Mouse (Mus musculus): ENCODE data around the gene Zfp583.
"Not testable (repeated sequence)": the region's sequence is repeated elsewhere in the genome, so short reads cannot be mapped to it uniquely, and the experiment has no call there.

The Zfp583 gene

DNA sequence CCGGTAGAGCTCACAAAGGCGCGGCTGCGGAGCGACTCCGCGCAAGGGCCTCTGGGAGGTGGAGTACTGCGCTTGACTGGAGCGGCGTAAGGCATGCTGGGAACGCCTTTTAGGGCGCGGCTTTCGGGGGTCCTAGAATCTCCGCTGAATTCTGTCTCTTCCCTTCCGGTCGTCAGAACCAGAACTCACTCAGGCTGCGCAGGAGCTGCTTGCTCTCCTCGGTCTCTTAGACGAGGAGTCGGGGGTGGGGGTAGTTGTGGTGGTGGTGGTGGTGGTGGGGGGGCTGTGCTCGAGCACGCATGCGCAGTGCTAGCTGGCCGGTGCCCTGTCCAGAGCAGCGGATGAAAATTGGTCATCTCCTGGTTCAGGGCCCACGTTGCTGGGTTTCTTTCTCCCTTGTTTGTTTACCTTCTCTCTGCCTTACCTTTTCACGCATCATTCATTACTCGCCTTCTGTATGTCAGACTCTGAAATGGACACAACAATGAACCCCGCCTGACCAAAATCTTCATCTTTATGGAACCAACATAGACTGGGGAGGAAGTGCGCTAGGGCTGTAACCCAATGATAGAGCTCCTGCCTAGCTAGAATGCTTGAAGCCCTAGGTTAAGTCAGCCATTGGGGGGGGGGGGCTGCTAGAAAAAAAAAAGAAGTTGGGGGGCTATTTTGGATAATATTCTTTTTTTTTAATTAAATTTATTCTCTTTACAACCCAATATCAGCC is at the start of gene Zfp583:
TSS of gene Zfp583 (minus strand) at position 53 of the 724 bp plus-strand sequence.
- in situ Hi-C loops (cut with MboI, MseI) = no loop called here

DNA sequence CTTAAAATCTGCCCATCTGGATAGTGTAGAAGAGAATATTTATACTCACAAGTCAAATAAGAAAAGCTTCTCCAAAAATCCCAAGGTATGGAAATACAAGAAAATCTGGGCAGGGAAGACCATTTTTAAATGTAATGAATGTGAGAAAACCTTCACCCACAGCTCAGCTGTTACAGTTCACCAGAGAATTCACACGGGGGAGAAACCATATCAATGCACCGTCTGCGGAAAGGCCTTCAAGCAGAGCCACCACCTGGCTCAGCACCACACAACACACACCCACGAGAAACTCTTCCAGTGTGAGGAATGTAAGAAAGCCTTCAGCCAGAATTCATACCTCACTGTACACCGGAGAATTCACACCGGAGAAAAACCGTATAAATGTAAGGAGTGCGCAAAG is 47.4 kb upstream of the Zfp583 start:
- in situ Hi-C loops (cut with MboI, MseI) = loop anchor here (25.0 kb wide), 1 partner anchor 1291 kb away; the partner anchor contains the start of gene Epn1

DNA sequence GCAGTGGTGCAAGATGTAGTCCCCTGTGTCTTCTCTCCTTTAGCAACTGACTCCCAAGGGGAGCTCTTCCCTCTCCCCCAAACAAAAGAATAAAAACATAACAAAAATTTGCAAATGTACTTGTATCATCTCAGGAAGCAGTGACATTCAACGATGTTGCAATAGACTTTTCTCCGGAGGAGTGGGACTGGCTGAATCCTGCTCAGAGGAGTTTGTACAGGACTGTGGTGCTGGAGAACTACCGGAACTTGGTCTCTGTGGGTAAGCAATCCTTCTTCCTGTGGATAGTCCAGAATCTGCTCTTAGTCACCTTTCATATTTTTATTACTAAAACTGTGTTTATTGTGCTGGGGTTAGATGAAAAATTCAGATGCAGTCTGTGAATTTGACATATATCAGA is 41.9 kb upstream of the Zfp583 start:
- in situ Hi-C loops (cut with MboI, MseI) = no loop called here

DNA sequence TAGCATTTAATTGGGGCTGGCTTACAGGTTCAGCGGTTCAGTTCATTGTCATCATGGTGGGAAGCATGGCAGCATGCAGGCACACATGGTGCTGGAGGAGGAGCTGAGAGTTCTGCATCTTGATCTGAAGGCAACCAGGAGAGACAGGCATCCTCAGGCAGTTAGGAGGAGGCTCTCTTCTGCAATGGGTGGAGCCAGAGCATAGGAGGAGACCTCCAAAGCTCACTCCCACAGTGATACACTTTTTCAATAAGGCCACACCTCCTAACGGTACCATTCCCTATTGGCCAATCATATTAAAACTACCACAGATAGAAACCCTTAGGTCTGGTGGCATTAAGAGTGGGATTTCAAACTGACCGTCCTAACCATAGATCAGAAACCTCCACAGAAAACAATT is 38.4 kb upstream of the Zfp583 start:
- in situ Hi-C loops (cut with MboI, MseI) = no loop called here

DNA sequence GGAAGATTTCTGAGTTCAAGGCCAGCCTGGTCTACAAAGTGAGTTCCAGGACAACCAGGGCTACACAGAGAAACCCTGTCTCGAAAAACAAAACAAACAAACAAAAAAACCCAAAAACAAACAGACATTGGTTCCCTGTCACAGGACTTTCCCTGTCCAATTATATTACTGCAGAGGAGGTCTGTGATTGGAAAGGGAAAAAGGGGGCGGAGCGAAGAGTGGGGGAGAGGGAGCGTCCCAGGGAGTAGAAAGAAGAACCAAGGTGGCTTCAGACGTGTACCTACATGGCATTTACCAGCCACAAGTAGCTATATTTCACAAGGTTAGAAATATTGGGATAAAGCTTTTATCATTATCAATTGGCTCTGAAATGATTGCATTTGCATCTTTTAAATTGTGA is 37.1 kb upstream of the Zfp583 start:
- in situ Hi-C loops (cut with MboI, MseI) = not testable (repeated sequence)

DNA sequence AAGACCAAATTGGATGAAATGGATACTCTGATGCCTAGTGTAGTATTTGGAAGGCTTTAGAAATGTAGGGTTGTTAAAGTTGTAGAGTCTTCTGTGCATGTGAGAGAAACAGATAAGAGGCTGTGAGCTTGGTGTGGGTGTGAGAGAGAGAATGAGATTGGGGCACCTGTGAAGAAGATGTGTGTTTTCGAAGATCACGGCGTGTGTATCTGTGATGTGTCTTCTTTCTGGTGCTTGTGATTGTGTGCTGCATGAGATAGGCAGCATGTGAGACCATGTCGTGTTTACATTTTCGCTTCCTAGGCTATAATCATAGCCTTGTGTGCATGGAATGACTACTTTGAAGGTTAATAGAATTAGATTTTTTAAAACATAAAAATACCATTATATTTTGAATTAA is 36.1 kb upstream of the Zfp583 start:
- in situ Hi-C loops (cut with MboI, MseI) = no loop called here

DNA sequence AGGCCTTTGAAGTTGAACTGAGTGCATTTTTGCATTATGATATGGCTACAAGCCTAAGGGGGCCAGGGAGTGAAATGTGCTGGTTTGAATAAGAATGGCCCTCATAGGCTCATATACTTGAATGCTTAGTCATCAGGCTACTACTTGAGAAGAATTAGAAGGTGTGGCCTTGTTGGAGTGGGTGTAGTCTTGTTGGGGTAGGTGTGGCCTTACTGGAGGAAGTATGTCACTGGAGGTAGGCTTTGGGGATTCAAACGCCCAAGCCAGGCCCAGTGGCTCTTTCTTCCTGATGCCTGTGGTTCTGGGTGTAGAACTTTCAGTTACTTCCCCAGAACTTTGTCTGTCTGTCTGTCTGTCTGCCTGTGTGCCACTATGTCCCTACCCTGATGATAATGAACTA is 33.7 kb upstream of the Zfp583 start:
- in situ Hi-C loops (cut with MboI, MseI) = no loop called here

DNA sequence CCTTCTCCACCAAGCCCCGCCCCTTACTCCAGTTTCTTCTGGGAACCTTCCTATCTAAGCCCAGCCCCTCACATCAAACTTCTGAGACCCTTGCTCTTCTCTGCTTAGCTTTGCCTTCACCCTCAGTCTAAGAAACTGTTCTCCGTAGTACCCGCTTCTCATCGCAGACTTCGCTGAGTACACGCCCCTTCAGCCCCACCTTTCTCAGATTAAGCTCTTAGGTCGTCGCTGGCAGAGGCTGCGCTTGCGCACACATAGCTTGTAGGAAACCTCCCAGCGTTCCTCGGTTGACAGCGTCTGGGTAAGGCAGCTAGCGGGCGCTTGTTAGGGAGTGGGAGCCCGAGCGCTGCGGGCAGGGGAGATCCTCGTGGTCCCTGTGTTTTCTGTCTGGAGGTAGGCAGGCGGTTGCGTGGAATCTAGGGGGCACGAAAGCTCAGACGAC is 32.0 kb upstream of the Zfp583 start, which contains the start of gene Zfp78:
TSS of gene Zfp78 (plus strand) at position 234 of the 442 bp plus-strand sequence.
- in situ Hi-C loops (cut with MboI, MseI) = no loop called here

DNA sequence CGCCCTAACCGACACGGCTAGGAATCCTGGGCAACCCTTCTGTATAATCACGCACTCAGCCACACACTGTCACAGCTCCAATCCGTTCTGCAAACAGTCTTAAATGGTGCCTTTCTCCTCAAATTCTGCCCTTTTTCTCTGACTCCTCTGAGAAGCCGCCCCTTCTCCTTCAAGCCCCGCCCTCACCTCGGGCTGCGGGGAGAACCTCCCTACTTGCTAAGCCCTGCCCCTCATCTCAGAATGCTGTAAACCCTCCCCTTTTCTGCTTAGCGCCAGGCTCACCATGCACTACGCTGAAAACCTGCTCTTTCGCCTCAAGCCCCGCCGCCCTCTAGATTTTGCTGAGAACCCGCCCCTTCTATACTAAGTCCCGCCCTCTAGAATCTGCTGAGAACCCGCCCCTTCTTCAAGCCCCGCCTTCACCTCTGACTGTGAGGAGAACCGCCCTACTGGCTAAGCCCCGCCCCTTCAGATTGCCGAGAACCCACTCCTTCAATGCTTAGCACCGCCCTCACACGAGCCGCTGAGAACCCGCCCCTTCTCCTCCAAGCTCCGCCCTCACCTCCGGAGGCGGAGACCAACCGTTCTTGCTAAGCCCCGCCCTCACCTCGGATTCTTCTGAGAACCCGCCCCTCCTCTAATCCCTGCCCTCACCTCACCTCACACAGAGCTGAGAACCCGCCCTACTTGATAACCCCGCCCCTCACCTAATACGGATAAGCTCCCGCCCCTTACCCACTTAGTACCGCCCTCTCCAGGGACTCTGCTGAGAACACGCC is 31.4 kb upstream of the Zfp583 start:
- in situ Hi-C loops (cut with MboI, MseI) = no loop called here

DNA sequence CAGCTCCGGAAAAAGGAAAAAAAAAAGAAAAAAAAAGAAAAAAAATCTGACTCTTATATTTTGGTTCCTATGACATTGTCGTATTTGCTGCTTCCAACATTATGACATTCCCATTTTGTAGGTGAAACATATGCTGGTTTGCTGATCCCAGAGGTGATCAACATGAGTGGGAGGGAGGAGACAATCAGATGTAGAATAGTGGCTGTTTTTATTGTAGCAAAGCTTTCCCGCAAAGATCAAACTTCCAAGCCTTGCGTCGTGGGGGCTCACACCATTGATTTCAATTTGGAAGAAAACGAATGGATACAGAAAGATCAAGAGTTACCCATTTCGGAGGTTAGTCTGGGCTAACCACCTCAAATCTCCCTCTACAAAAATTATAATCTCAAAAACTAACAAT is 30.7 kb upstream of the Zfp583 start:
- in situ Hi-C loops (cut with MboI, MseI) = no loop called here

DNA sequence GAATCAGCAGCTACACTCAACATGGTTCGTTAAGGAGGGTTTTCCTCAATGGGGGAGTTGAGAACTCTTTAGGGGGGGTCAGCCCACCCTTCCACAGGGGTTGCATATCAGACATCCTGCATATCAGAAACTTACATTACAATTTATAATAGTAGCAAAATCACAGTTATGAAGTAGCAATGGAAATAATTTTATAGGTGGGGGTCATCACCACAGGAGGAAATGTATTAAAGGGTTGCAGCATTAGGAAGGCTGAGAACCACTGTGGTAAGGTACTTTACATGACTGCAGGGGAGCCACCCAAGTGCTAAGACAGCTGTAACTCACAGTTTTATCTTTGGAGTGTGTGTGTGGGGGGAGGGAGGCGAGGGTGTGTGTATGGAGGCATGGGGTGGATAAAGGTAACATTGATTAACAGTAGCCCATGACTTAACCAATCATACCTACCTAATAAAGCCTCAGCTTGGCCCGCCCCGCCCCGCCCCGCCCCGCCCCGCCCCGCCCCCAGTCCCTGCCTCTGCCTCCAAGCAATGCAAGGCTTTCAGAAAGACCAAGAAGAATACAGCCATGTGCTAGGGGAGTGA is 29.5 kb upstream of the Zfp583 start:
- in situ Hi-C loops (cut with MboI, MseI) = no loop called here

DNA sequence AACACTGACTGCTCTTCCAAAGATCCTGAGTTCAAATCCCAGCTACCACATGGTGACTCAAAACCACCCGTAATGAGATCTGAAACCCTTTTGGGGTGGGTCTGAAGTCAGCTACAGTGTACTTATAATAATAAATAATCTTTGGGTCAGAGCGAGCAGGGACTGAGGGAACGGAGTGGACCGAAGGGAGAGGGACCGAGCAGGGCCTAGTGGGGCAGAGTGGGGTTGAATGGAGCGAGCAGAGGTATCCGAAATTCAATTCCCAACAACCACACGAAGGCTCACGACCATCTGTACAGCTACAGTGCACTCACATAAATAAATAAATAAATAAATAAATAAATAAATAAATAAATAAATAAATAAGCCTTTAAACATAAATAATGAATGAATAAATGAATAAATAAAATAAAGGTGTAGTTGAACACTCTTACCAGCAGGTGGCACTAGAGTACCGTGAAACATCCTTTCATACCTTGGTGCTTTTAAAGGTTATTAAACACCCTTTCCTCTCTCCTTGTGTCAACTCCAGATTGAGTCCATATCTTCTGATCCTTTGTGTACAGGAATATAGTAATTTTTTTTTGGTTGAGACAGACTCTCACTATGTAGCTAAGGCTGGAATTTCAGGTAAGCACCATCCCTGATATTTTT is 28.0 kb upstream of the Zfp583 start:
- in situ Hi-C loops (cut with MboI, MseI) = loop anchor here (5.0 kb wide), 3 partner anchors 68 to 938 kb away; no protein-coding TSS in a partner anchor

DNA sequence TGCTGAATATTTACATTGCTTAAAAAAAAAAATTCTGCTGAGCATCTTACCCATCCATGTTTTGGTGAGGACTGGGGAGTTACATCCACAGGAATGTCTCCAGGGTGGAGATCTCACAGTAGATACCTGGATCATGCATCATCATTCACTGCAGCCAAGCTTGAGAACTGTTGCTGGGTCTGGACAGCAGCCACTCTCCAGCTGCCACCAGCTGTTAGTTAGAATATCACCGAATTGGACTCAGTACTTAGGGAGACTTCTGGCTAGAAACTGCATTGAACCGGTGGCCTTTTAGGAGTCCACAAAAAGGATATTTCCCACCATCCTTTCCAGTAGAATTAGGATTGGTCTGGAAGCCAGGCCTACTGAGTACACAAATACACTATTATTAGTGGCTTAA is 27.0 kb upstream of the Zfp583 start:
- in situ Hi-C loops (cut with MboI, MseI) = loop anchor here (5.0 kb wide), 3 partner anchors 69 to 939 kb away; no protein-coding TSS in a partner anchor

DNA sequence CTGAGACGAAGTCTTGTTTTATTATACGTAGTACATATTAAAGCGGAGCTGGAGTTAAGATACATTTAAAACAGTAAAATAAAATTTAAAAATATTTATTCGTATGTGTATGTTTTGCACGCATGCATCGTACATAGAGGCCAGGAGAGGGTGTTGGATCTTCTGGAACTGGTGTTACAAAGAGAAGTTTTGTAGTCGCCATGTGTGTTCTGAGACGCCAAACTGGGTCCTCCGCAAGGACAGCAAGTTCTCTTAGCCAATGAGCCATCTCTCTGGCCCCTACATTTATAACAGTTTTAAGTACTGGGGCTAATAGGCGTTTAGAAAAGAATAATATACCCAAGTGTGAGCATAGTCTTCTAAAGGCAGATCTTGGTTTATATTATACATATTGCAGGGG is 13.0 kb upstream of the Zfp583 start:
- in situ Hi-C loops (cut with MboI, MseI) = loop anchor here (5.0 kb wide), 1 partner anchor 178 kb away; the partner anchor contains the start of gene Olfr1349

DNA sequence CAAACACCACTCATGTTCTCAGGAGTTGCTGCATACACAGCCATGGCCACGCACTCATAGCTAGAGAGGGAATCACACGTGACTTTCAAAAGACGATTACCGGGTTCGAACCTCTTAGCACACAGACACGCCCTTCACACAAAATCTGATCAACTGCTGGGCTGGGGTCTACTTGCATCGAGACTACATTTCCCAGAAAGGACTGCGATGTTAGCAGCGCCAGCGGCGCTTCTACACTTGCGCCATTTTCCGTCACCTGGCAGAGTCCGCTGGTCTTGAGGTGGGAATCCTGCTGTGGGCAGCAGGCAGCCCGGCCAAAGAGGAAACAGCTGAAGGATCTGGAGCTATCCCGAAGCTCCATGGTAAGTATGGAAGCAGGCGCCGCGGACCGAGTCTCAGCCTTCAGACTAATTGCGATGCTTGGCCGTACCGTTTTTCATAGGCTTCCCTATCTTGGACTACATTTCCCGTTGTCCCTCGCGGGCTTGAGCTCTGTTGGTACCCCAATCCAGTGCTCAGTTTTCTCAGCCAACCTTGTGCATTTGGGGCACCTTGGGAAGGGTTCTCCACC is 12.5 kb upstream of the Zfp583 start, which contains the start of gene Gm3854:
TSS of gene Gm3854 (plus strand) at position 259 of the 571 bp plus-strand sequence.
- in situ Hi-C loops (cut with MboI, MseI) = loop anchor here (5.0 kb wide), 1 partner anchor 179 kb away; the partner anchor contains the start of gene Olfr1349

DNA sequence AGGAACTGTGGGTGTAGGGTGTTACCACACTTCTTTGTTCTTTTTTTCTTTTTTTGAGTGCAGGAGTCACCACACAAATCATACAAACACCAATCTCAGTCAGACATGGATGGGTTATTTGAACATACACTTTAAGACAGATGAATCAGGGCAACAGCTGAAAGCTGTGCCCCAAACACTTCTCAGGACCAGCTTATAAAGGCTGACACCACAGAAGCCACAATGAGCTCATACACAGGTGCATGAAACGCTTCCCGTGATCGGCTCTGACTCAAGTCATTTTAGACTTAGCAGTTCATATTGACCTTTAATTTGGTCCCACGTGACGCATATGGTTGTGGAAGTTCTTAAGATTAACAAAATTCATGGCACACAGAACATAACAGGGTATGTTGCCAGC is 8.8 kb upstream of the Zfp583 start:
- in situ Hi-C loops (cut with MboI, MseI) = loop anchor here (5.0 kb wide), 1 partner anchor 182 kb away; the partner anchor contains the start of gene Olfr1349

DNA sequence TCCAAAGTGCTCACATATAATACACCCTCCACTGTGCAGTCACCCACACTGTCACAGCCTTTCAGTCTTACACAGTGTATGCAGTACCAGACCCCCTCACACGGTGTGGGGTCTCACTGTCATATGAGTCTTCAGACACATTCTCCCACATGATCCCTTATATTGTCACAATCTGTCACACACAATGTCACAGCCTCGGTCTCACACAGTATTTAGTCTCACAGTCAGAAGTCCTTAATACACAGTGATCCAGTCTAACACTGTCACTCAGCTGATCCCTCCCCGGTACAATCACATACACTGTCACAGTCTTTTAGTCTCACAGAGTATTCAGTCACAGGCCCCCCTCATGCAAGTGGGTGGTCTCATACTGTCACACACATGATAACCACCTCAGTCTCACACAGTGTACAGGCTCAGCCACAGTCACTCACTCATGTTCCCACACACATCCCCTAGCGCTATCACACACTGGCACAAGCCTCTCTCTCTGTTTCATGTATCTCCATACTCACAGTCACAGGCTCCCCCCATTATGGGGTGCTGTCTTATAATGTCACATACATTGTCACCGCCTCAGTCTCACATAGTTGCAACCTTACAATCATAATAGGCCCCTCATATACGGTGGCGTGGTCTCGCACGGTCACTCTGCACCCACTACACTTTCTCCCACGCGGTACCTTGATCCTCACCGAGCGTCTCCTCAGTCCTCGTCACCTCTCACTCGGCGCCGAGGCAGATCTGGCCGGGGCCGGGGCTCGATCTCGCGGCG is 440 bp downstream of the Zfp583 start:
- in situ Hi-C loops (cut with MboI, MseI) = no loop called here

DNA sequence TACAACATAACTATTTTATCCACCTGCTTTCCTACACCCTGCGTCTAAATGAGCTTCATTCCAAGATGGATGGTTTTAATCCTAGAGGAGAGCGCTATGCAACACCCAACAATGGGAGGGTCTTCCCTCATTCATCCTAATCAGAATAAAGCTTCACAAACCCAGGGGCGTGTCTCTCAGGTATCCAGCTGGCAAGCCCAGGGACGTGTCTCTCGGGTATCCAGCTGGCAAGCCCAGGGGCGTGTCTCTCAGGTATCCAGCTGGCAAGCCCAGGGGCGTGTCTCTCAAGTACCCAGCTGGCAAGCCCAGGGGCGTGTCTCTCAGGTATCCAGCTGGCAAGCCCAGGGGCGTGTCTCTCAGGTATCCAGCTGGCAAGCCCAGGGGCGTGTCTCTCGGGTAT is 30.3 kb downstream of the Zfp583 start:
- in situ Hi-C loops (cut with MboI, MseI) = not testable (repeated sequence)

DNA sequence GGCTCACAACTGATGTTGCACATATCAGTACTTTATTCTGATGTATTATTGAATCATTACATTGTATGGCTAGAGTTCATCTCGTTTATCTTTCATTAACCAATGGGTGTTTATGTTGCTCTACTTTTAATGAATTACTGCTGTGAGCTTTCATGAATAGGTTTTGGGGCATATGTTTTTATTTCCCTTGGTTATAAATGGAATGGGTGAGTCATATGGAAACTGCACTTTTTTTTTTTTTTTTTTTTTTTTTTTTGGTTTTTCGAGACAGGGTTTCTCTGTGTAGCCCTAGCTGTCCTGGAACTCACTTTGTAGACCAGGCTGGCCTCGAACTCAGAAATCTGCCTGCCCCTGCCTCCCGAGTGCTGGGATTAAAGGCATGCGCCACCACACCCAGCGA is 40.0 kb downstream of the Zfp583 start:
- in situ Hi-C loops (cut with MboI, MseI) = not testable (repeated sequence)

DNA sequence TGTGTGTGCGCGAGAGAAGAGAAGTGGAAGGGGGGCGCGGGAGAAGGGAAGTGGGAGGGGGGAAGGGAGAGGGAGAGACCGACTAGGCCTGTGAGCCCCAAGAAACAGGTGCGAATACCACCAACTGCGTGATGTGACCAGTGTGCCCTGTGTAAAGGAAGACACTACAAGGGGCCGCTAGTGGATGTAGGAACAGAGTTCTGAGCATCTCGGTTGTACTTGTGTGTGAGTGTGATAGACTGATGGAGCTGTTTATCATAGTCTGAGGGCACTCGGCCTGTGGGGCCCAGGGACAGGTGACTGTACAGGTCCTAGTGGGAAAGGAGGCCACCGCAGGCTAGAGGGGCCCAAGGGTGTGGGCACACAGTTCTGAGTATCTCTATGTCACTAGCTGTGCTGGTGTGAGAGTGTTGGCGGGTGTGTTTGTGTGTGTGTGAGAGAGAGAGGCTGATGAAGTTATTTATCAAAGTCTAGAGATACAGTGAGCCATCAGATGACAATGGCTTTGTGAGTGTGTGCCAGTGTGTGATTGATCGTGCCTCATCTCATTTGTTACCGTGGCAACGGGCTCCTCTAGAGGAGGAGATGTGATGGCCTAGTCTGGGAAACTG is 44.1 kb downstream of the Zfp583 start:
- in situ Hi-C loops (cut with MboI, MseI) = loop anchor here (5.0 to 10.0 kb wide), 2 partner anchors 132 to 1010 kb away; partner anchors contain the start of gene Zfp787
